Mouse (Mus musculus) right cerebral cortex, postnatal 14 days (tissue): Measurements from ENCODE around the gene Bak1.

Source experiments
- DNase-seq: peaks from one replicate; pipeline ENCODE4 v3.0.0; 2022

The Bak1 gene

GRCm38 (mm10) chr17:27048445-27049239, 19.8 kb upstream of the Bak1 start:
- DNase-seq, result peak; percentile 37

GRCm38 (mm10) chr17:27047762-27048444, 19.1 kb upstream of the Bak1 start:
- no peak for DNase-seq

- no peak for DNase-seq
Measured at GRCm38 (mm10) chr17:27045164-27045563, 16.4 kb upstream of the Bak1 start.

- DNase-seq, result no peak
Measured at GRCm38 (mm10) chr17:27042840-27043239, 14.0 kb upstream of the Bak1 start.

GRCm38 (mm10) chr17:27041787-27042055, 12.9 kb upstream of the Bak1 start:
- DNase-seq, result no peak

- no peak for DNase-seq
Measured at GRCm38 (mm10) chr17:27041046-27041786, 12.4 kb upstream of the Bak1 start.

GRCm38 (mm10) chr17:27040304-27041045, 11.7 kb upstream of the Bak1 start:
- DNase-seq, result no peak

GRCm38 (mm10) chr17:27039432-27040102, 10.8 kb upstream of the Bak1 start:
- DNase-seq, result no peak

- no peak for DNase-seq
Measured at GRCm38 (mm10) chr17:27038335-27039050, 9.7 kb upstream of the Bak1 start.

GRCm38 (mm10) chr17:27036465-27036864, 7.7 kb upstream of the Bak1 start:
- DNase-seq, result no peak

GRCm38 (mm10) chr17:27032869-27033268, 4.1 kb upstream of the Bak1 start:
- DNase-seq, result peak; percentile 76

- DNase-seq, result no peak
Measured at GRCm38 (mm10) chr17:27032328-27032727, 3.5 kb upstream of the Bak1 start.

- no peak for DNase-seq
Measured at GRCm38 (mm10) chr17:27030896-27031295, 2.1 kb upstream of the Bak1 start.

GRCm38 (mm10) chr17:27029431-27029830, 622 bp upstream of the Bak1 start:
- no peak for DNase-seq

- peak; percentile 88 for DNase-seq
Measured at GRCm38 (mm10) chr17:27028284-27028795, 469 bp downstream of the Bak1 start.

GRCm38 (mm10) chr17:27027460-27028283, 1.1 kb downstream of the Bak1 start:
- peak; percentile 66 for DNase-seq

- no peak for DNase-seq
Measured at GRCm38 (mm10) chr17:27025951-27026350, 2.9 kb downstream of the Bak1 start.

GRCm38 (mm10) chr17:27025326-27025902, 3.4 kb downstream of the Bak1 start:
- DNase-seq, result no peak

GRCm38 (mm10) chr17:27023342-27023741, 5.5 kb downstream of the Bak1 start:
- no peak for DNase-seq

GRCm38 (mm10) chr17:27021736-27022135, 7.1 kb downstream of the Bak1 start:
- no peak for DNase-seq
